Mouse (Mus musculus) spleen, adult 2 months (tissue): ENCODE measurements around the gene Gm9964. TPM values are rescaled to one million over a fixed set of nuclear protein-coding genes. Genes with fewer than 3 reads are reported as not detected.

ENCODE experiments used
- DNase-seq, 2 experiments: peaks; one replicate each; pipeline versions ENCODE4 v3.0.0 to v3.0.0-alpha.2; 2012 to 2021; ENCODE audit warnings: low spot score in 2 of 2, low read depth in 1 of 2
- H3K27ac ChIP-seq: fragments of 200-500 bp; 2 replicates; pipeline ENCODE4 v1.5.1; 2012; ENCODE audit warnings: low read length, inconsistent platforms; ENCODE audit not compliant: insufficient read depth
- H3K27me3 ChIP-seq: fragments of 200-500 bp; 2 replicates; pipeline ENCODE4 v1.6.1; 2012; ENCODE audit warnings: mild to moderate bottlenecking, moderate library complexity, low read length, inconsistent platforms; ENCODE audit not compliant: control insufficient read depth, insufficient read depth
- H3K36me3 ChIP-seq: fragments of 200-500 bp; 2 replicates; pipeline ENCODE4 v1.6.1; 2012; ENCODE audit warnings: mild to moderate bottlenecking, low read length, inconsistent platforms; ENCODE audit not compliant: control insufficient read depth, insufficient read depth
- H3K4me1 ChIP-seq: fragments of 200-500 bp; 2 replicates; pipeline ENCODE4 v1.6.1; 2011; ENCODE audit warnings: inconsistent platforms; ENCODE audit not compliant: control insufficient read depth, insufficient read depth, insufficient read length
- H3K4me3 ChIP-seq: fragments of 200-500 bp; 2 replicates; pipeline ENCODE4 v1.5.1; 2011; ENCODE audit warnings: mild to moderate bottlenecking, inconsistent platforms; ENCODE audit not compliant: insufficient read depth, insufficient read length; ENCODE audit errors: extremely low read depth
- CTCF ChIP-seq: fragments of 200-500 bp; IDR thresholded peaks from 2 replicates; pipeline ENCODE4 v1.5.1; 2011; ENCODE audit warnings: mild to moderate bottlenecking, inconsistent platforms; ENCODE audit not compliant: insufficient read depth, insufficient read length, insufficient replicate concordance; ENCODE audit errors: extremely low read depth
- POLR2A ChIP-seq: fragments of 200-500 bp; IDR thresholded peaks from 2 replicates; pipeline ENCODE4 v1.6.1; 2011; ENCODE audit warnings: low read depth, low read length, inconsistent platforms
- WGBS: fragments of 180-500 bp; shearing (Covaris S2); methylation state at CpG from one replicate; pipeline ENCODE4 v1.1.7; 2018; 5-methylcytosine and 5-hydroxymethylcytosine counted together
- polyA plus RNA-seq: library from polyadenylated mRNA; depleted of rRNA; stranded (reverse); fragments of >200 nt; gene quantifications from 2 replicates; pipeline ENCODE4 v1.2.3, GENCODE M21; 2012

Gene Gm9964
- polyA plus RNA-seq, 1 experiment, result not detected

DNA sequence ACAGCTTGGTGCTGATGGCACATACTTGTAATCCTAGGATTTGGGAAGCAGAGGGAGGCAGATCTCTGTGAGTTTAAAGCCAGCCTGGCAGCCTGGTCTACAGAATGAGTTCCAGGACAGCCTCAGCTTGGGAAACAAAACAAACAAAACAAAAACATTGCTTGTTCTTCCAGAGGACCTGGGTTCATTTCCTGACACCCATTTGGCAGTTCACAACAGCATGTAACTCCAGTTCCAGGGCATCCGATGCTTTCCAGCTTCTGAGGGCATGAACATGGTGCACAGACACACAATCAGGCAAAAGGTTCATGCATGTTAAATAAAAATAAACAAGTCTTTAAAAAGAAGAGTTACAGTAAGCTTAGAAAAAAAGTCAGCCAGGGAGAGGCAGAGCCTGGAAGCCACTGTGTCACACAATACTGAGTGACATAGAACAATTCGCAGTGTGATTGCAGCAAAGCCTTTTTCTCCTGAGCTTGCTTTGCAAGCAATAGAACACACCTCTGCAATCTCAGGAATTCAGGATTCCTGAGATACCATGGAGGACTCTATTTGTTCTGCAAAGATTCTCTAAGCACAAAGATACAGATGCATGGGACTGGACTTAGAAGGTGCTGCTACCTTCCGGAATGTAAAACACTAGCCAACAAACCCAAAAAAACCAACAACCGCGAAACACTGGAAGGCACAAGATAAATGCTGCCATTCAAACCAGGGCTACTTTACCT, 7.6 kb downstream of the Gm9964 start:
- peaks cover 15% of the 10 kb centered on the region for H3K4me1 ChIP-seq
- DNase-seq, result no peak
- H3K27ac ChIP-seq, result no peak overlapping the region
- TF ChIP-seq POLR2A (no peak), CTCF (no peak)
- H3K27me3 ChIP-seq, result no peaks in the 10 kb centered on the region
- WGBS, result 89% methylated on average over 5 of the region's 5 CpGs
- H3K36me3 ChIP-seq, result no peaks in the 10 kb centered on the region
- H3K4me3 ChIP-seq, result no peak overlapping the region

DNA sequence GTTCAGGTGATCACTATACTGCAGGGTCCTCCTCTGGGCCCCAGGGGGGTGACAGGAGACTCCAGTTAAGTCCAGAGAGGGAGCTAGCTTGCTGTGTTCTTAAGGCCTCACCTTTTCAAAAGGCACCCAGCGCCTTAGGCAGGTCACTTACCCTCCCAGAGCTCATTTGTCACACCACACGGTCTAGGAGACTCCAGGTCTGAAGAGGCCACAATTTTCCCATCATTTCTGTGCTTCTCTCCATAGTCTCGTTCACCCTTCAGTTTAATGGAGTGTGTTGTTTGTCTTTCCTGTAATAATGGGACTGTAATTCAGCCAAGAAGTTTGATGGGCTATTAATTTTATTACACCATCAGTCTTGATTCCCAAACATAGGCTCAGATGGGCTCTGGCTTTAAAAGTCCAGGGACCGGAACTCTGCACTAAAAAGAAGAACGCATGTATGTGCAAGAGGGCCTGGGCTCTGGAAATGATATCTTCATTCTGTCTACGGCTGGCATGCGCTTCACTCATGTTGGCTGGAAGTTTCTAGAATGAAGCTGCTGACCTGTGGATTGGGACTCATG, 8.3 kb downstream of the Gm9964 start:
- Histone ChIP-seq H3K27ac (0 out of 2 replicates have a peak overlapping the region, but pooled peaks have one; percentile 1), H3K36me3 (no peaks in the 10 kb centered on the region), H3K27me3 (no peaks in the 10 kb centered on the region), H3K4me1 (peaks cover 15% of the 10 kb centered on the region), H3K4me3 (no peak overlapping the region)
- WGBS, result 83% methylated on average over 7 of the region's 7 CpGs
- TF ChIP-seq CTCF (no peak), POLR2A (no peak)
- DNase-seq, result no peak

DNA sequence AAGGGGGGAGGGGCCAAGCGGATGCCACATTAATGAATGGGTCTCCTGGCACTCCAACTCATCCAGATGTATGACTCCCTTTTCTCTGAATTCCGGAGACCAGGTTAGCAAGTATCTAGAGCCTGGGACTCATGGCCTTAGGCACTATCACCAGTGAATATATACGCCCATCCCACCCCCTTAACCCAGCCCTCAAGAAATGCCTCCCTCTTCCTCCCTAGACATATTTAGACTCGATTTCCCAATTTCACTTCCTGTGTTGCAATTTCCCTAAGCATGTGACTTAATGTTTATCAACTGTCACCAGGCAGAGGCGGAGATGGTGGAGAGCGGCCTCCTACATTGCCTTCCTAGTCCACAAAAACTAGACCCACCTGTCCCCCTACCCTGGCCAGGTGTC, 9.3 kb downstream of the Gm9964 start:
- TF ChIP-seq POLR2A, result no peak
- H3K36me3 ChIP-seq, result no peaks in the 10 kb centered on the region
- H3K27ac ChIP-seq, result peak overlapping the region; percentile 63
- no peak overlapping the region for H3K4me3 ChIP-seq
- no peaks in the 10 kb centered on the region for H3K27me3 ChIP-seq
- 27% methylated on average over 6 of the region's 6 CpGs for WGBS
- H3K4me1 ChIP-seq, result peaks cover 15% of the 10 kb centered on the region
- DNase-seq, result no peak

DNA sequence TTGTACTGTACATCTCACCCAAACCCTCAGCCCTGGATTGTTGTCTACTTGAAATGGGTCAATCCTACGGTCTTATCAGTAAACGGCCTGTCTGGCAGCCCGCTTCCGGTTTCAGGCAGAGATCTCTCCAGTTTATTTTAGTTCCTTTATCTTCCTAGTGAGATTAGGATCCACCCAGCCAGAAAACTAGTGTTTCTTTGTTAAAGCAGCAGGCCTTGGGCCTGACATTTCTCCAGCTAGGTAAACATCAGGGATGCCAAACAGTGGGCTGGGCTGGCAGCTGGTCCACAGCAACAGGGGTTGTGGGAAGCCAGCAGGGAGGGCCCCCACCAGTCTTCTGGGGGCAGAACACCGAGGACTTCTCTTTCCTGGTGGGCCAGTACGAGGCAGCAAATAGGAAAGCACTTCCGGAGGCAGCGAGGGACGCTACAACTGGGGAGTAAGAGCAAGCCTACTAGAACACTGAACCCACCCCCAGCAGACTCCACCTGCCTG, 10.4 kb downstream of the Gm9964 start:
- peak overlapping the region; percentile 52; the same call in 1 of the 2 replicates for H3K27ac ChIP-seq
- TF ChIP-seq POLR2A (no peak), CTCF (no peak)
- no peak for DNase-seq
- H3K27me3 ChIP-seq, result no peaks in the 10 kb centered on the region
- no peaks in the 10 kb centered on the region for H3K36me3 ChIP-seq
- H3K4me1 ChIP-seq, result peaks cover 15% of the 10 kb centered on the region
- H3K4me3 ChIP-seq, result no peak overlapping the region
- 27% methylated on average over 9 of the region's 9 CpGs for WGBS

DNA sequence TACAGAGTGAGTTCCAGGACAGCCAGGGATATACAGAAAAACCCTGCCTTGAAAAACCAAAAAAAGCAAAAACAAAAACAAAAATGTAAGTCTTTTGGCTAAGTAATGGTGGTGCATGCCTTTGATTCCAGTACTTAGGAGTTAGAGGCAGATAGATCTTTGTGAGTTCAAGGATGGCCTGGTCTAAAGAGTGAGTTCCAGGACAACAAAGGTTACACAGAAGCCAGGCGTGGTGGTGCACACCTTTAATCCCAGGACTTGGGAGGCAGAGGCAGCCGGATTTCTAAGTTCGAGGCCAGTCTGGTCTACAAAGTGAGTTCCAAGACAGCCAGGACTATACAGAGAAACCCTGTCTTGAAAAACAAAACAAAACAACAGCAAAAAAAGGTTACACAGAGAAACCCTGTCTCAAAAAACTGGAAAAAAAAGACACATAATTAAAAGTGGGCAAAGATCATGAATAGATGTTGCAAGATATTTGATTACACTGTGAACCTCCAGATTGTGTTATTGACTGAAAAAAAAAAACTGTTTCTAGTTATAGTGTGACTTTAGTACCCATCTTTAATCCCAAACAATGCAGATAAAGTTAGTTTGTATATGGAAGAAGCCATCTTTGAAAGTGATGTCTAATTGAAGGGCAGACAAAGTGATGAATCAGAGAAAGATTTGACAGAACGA, 13.2 kb downstream of the Gm9964 start:
- no peaks in the 10 kb centered on the region for H3K27me3 ChIP-seq
- peaks cover 18% of the 10 kb centered on the region; the same call in 1 of the 2 replicates for H3K4me1 ChIP-seq
- TF ChIP-seq POLR2A (no peak), CTCF (no peak)
- 86% methylated on average over 4 of the region's 4 CpGs for WGBS
- H3K36me3 ChIP-seq, result no peaks in the 10 kb centered on the region
- DNase-seq, result no peak
- H3K4me3 ChIP-seq, result no peak overlapping the region
- H3K27ac ChIP-seq, result no peak overlapping the region

DNA sequence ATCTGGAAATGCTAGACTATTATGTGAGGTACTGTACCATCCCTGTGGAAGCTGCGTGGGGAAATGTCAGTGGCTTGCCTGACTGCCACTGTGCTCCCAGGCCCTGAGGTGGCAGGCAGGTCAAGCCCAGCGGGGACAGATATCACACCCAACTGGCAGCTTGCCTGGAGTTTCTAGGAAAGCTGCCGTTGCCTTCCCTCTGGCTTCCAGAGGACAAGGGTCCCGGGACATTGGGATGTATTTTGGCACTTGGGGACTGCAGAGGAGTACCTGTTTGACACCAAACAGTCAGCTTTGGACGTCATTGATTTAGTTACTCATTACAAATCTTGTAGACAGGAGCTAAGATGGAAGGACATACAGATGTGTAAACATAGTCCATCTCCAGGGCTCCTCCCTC, 15.3 kb downstream of the Gm9964 start:
- WGBS, result 79% methylated on average over 5 of the region's 5 CpGs
- peaks cover 9% of the 10 kb centered on the region; the same call in 1 of the 2 replicates for H3K4me1 ChIP-seq
- no peak for DNase-seq
- H3K4me3 ChIP-seq, result no peak overlapping the region
- no peak overlapping the region for H3K27ac ChIP-seq
- H3K36me3 ChIP-seq, result no peaks in the 10 kb centered on the region
- H3K27me3 ChIP-seq, result no peaks in the 10 kb centered on the region
- TF ChIP-seq CTCF (no peak), POLR2A (no peak)
